Mouse (Mus musculus) embryonic fibroblast, embryonic 13.5 days (primary cell): ENCODE measurements around the gene Sdhaf1.

Experiments used
- CTCF ChIP-seq: IDR thresholded peaks from 2 replicates; pipeline ENCODE4 v1.5.1; 2011; ENCODE audit warnings: mild to moderate bottlenecking, control low read depth, low read length, moderate library complexity, borderline replicate concordance; ENCODE audit not compliant: insufficient read depth
- POLR2A ChIP-seq: IDR thresholded peaks from 2 replicates; pipeline ENCODE4 v1.6.1; 2011; ENCODE audit warnings: low read depth, mild to moderate bottlenecking, control low read depth, low read length, moderate library complexity

DNA sequence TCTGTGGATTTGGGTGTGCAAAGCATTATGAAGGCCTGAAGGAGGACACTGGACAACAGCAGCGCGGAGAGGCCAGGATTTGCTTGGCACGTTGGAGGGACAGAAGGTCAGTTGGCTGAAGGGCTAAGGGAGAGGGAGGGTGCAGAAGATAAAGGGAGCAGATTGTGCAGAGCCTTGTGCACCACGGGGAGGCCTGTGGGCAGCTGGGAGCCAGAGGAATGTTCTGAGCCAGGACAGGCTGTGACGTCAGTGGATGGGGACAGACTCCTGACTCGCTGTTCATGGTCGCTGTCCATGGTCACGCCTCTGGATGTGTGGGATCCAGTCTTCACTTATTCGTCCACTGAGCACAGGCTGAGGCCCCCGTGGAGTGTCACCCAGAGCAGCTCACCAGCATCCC, 28.6 kb downstream of the Sdhaf1 start:
- TF ChIP-seq CTCF (no peak), POLR2A (no peak)
